Mouse (Mus musculus) pancreas, adult 10 weeks (tissue): ENCODE data around the gene Mboat7. TPM values are rescaled to one million over a fixed set of nuclear protein-coding genes. Genes with fewer than 3 reads are reported as not detected.

ENCODE experiments used
- polyA plus RNA-seq: library from polyadenylated mRNA; stranded (reverse); fragments of 350-450 nt; fragmentation: Illumina TruSeq; extraction: RNeasy Lipid Tissue Mini Kit (QIAGEN cat#74804); gene quantifications from one replicate; pipeline ENCODE4 v1.2.3, GENCODE M21; 2015; ENCODE audit warnings: low read depth, low replicate concordance; ENCODE audit not compliant: insufficient read depth

Gene Mboat7
- polyA plus RNA-seq = 9.2 TPM

DNA sequence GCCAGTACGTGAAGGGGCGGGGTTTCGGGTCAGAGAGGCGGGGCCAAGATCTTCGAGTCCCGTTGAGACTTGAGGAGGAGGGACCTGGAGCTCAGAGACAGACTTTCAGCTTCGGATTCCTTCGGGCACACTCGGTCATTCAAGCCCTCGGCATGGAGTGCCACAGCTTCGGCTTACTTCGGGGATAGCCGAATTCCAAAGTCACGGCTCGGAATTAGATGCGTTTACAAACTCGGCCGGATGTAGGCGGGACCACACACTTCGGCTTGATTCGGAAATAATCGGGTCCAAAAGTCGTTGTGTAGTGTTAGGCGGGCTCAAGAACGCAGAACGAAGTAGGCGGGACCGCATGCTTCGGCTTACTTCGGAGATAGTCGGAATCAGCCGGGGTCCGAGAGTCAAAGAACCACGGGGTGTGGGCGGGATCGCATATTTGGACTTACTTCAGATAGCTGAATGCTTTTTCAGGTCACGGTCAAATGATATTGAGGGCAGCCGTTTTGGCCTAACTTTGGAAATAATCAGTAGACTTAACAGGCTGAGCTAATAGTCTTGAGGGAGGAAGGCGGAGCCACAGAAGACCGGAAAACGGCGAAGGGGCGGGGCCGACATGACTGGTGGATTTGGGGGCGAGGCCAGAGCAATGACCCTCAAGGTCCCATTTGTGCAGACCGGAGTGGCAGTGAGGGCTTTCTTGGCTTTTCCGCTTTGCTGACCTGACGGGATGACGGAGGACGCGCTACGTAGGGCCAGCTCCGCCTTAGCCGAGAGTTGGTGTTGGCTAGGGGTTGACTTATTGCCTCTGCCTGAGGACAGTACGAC is at the start of gene Mboat7:
TSS of gene Mboat7 (minus strand) at position 537 of the 822 bp plus-strand sequence.

DNA sequence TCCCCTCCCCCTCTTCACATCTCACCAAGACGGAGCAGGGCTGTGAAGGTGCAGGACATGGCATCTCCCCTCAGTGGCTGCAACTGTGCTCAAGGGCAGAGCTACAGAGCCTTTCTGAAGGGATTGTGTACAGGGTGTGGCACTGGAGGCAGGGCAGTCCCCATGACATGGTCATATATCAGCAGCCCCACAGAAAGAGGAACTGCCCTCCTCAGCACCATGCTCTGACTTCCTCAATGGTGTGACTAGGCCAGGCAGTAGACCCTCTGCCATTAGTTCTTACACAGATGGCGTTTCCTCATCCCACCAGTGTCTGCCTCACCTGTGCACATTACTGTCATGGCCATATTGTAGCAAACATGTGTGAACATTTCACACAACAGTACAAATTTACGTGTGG is 26.9 kb upstream of the Mboat7 start, which contains the start of gene Pirb:
TSS of gene Pirb (minus strand) at position 124 of the 400 bp plus-strand sequence.

GRCm38 (mm10) chr7:3703879-3704441 is 10.6 kb upstream of the Mboat7 start, which contains the start of gene Rps9:
Gene Rps9, plus strand, starts transcription at chr7:3703993.

GRCm38 (mm10) chr7:3692382-3692986 is 839 bp downstream of the Mboat7 start, which contains the start of gene Tsen34:
Gene Tsen34, plus strand, starts transcription at chr7:3692863.

DNA sequence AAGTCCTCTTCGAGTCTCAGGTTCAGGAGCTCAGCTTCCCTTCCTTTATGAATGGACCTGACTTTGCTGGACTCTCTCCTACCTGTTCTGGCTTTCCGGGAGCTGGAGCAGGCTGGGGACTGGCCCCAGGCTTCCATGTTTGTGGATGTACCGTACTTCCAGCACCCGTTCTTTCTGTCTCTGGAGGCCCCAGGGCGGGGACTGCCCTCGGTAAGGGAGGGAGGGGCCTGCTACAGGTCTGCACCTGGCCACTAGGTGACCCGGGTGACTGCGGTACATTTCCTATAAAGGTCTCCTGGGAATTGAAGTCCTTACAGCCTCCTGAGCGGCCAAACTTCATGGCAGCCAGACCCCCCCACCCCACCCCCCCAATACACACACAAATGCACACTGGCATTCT is 16.0 kb downstream of the Mboat7 start, which contains the start of gene Tmc4:
TSS of gene Tmc4 (minus strand) at position 212 of the 400 bp plus-strand sequence.

DNA sequence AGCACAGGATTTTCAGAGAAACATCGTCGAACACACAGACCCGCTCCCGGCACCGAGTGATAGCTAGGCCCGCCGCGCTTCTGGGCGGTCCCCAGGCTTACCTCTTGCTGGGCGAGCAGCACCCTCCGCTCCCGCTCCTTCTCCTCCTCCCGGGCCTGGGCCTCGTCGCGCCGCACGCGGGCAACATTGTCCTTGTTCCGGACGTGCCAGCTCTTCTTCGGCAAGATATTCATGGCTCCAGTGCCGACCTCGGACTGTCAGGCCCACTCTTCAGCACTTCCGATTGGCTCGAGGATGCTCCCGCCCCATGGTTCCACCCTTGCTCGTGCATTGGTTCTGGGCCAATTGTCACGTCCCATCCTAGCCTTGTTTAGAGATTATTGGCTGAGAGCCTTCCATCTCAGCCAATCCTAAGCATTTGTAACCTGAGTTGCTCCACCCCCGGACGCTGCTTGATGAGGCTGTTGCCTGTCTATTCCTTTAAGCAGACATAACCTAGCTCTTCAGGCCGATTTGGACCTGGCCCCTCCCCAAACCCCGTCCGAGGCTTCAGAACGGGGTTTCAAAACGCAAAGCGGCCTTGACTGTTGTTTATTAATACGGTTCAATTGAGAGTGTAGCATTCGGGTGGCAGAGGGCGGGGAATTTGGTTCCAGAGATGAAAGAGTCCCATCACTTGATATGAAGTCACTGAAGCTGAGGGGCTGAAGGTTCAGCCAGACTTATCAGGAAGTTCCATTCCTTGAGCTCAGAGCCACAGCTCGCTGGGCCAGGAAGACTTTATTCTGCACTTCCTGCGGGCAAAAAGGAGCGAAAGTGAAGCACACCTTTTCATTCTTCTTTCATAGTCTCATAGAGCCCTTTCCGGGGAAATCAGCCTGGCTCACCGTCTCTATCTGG is 27.9 kb downstream of the Mboat7 start, which contains the start of gene Leng1:
TSS of gene Leng1 (minus strand) at position 626 of the 900 bp plus-strand sequence.

GRCm38 (mm10) chr7:3644672-3645487 is 48.4 kb downstream of the Mboat7 start, which contains the start of gene Cnot3:
Gene Cnot3, plus strand, starts transcription at chr7:3645268.

DNA sequence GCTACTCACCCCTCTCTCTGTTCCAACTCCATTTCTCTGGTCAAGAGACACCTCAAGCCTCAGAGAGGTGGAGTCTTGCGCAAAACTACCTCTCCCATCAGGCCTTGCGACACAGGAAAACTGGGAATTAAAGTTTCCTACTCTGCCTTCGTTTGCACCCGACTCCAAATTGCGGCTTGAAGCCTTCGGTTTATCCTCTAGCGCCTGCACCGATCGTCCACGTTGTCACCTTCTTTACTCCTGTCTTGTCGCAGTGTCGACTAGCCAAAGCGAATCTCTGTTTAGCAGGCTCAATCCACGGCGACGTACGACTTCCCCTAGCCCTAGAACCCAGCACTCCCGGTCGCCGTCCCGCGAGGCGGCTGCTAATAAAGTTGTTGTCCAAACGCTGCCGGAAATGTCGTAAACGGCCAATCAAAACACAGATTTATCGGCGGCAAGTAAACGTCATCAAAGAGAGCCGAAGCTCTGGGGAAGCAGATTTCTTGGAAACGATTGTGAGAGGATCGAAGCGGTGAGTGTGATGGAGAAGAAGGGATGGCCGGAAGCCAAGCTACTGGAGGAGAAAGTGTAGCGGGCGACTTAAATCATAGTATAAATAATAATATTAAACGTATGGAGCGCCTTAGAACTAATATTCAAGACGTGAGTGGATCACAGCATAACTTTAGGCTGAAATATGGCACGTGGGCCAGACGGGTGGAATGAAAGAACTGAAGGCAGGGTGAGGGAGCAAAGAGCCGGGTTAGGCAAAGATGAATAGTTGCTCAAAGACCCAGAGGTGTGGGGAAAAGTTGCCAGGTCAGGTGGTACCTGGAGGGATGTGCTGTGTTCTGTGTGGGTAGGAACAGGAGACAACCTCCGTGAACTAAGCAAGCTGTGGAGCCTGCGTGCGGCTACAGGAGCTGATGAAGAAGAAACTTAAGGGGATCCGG is 63.5 kb downstream of the Mboat7 start, which contains the start of the genes Tfpt and Prpf31:
TSS of gene Tfpt (minus strand) at position 387 of the 935 bp plus-strand sequence.
TSS of gene Prpf31 (plus strand) at position 443 of the 935 bp plus-strand sequence.

Other genes with a start within 250 kb of the Mboat7 start
- not detected for gene Tarm1, start 190.9 kb downstream of the Mboat7 start, polyA plus RNA-seq
- not detected for gene Oscar, start 77.4 kb downstream of the Mboat7 start, polyA plus RNA-seq
- 110 TPM for gene Ndufa3, start 76.2 kb downstream of the Mboat7 start, polyA plus RNA-seq
- 15.5 TPM for gene Tfpt, start 63.6 kb downstream of the Mboat7 start, polyA plus RNA-seq
- 3.9 TPM for gene Prpf31, start 63.5 kb downstream of the Mboat7 start, polyA plus RNA-seq
- 25.2 TPM for gene Cnot3, start 48.3 kb downstream of the Mboat7 start, polyA plus RNA-seq
- 3.3 TPM for gene Leng1, start 27.7 kb downstream of the Mboat7 start, polyA plus RNA-seq
- gene Tmc4, start 16.0 kb downstream of the Mboat7 start, polyA plus RNA-seq = 29.4 TPM
- 16.7 TPM for gene Tsen34, start 660 bp downstream of the Mboat7 start, polyA plus RNA-seq
- 485 TPM for gene Rps9, start 10.5 kb upstream of the Mboat7 start, polyA plus RNA-seq
- gene Pirb, start 26.9 kb upstream of the Mboat7 start, polyA plus RNA-seq = 2.6 TPM
- gene Gm15448, start 132.2 kb upstream of the Mboat7 start, polyA plus RNA-seq = not detected
- not detected for gene Pira2, start 151.5 kb upstream of the Mboat7 start, polyA plus RNA-seq
- not detected for gene Gm14548, start 204.6 kb upstream of the Mboat7 start, polyA plus RNA-seq
- not detected for gene Lilra6, start 222.0 kb upstream of the Mboat7 start, polyA plus RNA-seq